Mouse (Mus musculus): ENCODE measurements around the gene Lrrc61. TPM values are rescaled to one million over a fixed set of nuclear protein-coding genes. Genes with fewer than 3 reads are reported as not detected.

Lrrc61 gene
- polyA plus RNA-seq, 1 experiment from 2014 or later, result 8.6 TPM

- WGBS, result 22% methylated on average over 6 of the region's 6 CpGs
- Histone ChIP-seq H3K4me3 (no peak within 1 kb of the TSS), H3K27ac (ENCODE audit: poor library complexity, severe bottlenecking) (peak within 1 kb of the TSS; percentile 57), H3K4me1 (replicated peaks) (peaks cover 47% of the 10 kb centered on the region), H3K9me3 (replicated peaks) (no peaks in the 10 kb centered on the region), H3K4me2 (peak within 1 kb of the TSS; percentile 14), H3K9ac (no peak within 1 kb of the TSS), H3K36me3 (no peaks in the 10 kb centered on the region), H3K27me3 (replicated peaks) (no peaks in the 10 kb centered on the region)
- ATAC-seq (ENCODE audit: insufficient number of reproducible peaks, low FRiP score), result no peak
Observed at GRCm38 (mm10) chr6:48572572-48573061, 18.0 kb downstream of the Lrrc61 start, which contains the start of gene Rarres2. Gene Rarres2, minus strand, starts transcription at chr6:48572789.

GRCm38 (mm10) chr6:48573280-48573679 lies 18.7 kb downstream of the Lrrc61 start:
- H3K27ac ChIP-seq (ENCODE audit: poor library complexity, severe bottlenecking), result peak overlapping the region; percentile 57
- H3K4me2 ChIP-seq, result no peak overlapping the region
- no peaks in the 10 kb centered on the region for H3K36me3 ChIP-seq
- WGBS, result 19% methylated on average over 10 of the region's 10 CpGs
- H3K9me3 ChIP-seq (replicated peaks), result no peaks in the 10 kb centered on the region
- ATAC-seq (ENCODE audit: insufficient number of reproducible peaks, low FRiP score), result peak; percentile 69
- no peak overlapping the region for H3K9ac ChIP-seq
- H3K4me1 ChIP-seq (replicated peaks), result peaks cover 46% of the 10 kb centered on the region
- no peaks in the 10 kb centered on the region for H3K27me3 ChIP-seq (replicated peaks)
- no peak overlapping the region for H3K4me3 ChIP-seq

- ATAC-seq (ENCODE audit: insufficient number of reproducible peaks, low FRiP score), result no peak
Observed at GRCm38 (mm10) chr6:48573981-48574380, 19.4 kb downstream of the Lrrc61 start.

GRCm38 (mm10) chr6:48578736-48579135 lies 24.1 kb downstream of the Lrrc61 start:
- peaks cover 39% of the 10 kb centered on the region for H3K4me1 ChIP-seq (replicated peaks)
- H3K27ac ChIP-seq (ENCODE audit: poor library complexity, severe bottlenecking), result peak overlapping the region; percentile 74
- ATAC-seq (ENCODE audit: insufficient number of reproducible peaks, low FRiP score), result no peak
- no peaks in the 10 kb centered on the region for H3K27me3 ChIP-seq (replicated peaks)
- no peak overlapping the region for H3K4me2 ChIP-seq
- WGBS, result 48% methylated on average over 5 of the region's 5 CpGs
- H3K9me3 ChIP-seq (replicated peaks), result no peaks in the 10 kb centered on the region
- H3K9ac ChIP-seq, result no peak overlapping the region
- no peak overlapping the region for H3K4me3 ChIP-seq
- no peaks in the 10 kb centered on the region for H3K36me3 ChIP-seq

More at GRCm38 (mm10) chr6:48573981-48574380, 19.4 kb downstream of the Lrrc61 start:
- H3K9ac ChIP-seq, result no peak overlapping the region
- H3K4me2 ChIP-seq, result no peak overlapping the region
- H3K36me3 ChIP-seq, result no peaks in the 10 kb centered on the region
- H3K27ac ChIP-seq (ENCODE audit: poor library complexity, severe bottlenecking), result peak overlapping the region; percentile 14; the same call in 1 of the 2 replicates
- no peaks in the 10 kb centered on the region for H3K9me3 ChIP-seq (replicated peaks)
- no peak overlapping the region for H3K4me3 ChIP-seq
- no peaks in the 10 kb centered on the region for H3K27me3 ChIP-seq (replicated peaks)
- 55% methylated on average over 3 of the region's 3 CpGs for WGBS
- peaks cover 46% of the 10 kb centered on the region for H3K4me1 ChIP-seq (replicated peaks)

GRCm38 (mm10) chr6:48579215-48579648 lies 24.6 kb downstream of the Lrrc61 start:
- H3K9ac ChIP-seq, result peak overlapping the region; percentile 17; the same call in 1 of the 2 replicates
- H3K27ac ChIP-seq (ENCODE audit: poor library complexity, severe bottlenecking), result peak overlapping the region; percentile 74
- H3K36me3 ChIP-seq, result no peaks in the 10 kb centered on the region
- peaks cover 35% of the 10 kb centered on the region for H3K4me1 ChIP-seq (replicated peaks)
- H3K9me3 ChIP-seq (replicated peaks), result no peaks in the 10 kb centered on the region
- no peak overlapping the region for H3K4me3 ChIP-seq
- WGBS, result 11% methylated on average over 5 of the region's 5 CpGs
- ATAC-seq (ENCODE audit: insufficient number of reproducible peaks, low FRiP score), result peak; percentile 34; the same call in 1 of the 2 replicates
- peak overlapping the region; percentile 44 for H3K4me2 ChIP-seq
- H3K27me3 ChIP-seq (replicated peaks), result no peaks in the 10 kb centered on the region

GRCm38 (mm10) chr6:48581257-48581656 lies 26.7 kb downstream of the Lrrc61 start:
- Histone ChIP-seq H3K27me3 (replicated peaks) (no peaks in the 10 kb centered on the region), H3K4me3 (no peak overlapping the region), H3K9me3 (replicated peaks) (0 out of 2 replicates have a peak, but pooled peaks cover 3% of the 10 kb centered on the region), H3K4me1 (replicated peaks) (peaks cover 34% of the 10 kb centered on the region), H3K4me2 (no peak overlapping the region; the same call in 1 of the 2 replicates), H3K27ac (ENCODE audit: poor library complexity, severe bottlenecking) (peak overlapping the region; percentile 60; the same call in 1 of the 2 replicates), H3K36me3 (no peaks in the 10 kb centered on the region), H3K9ac (peak overlapping the region; percentile 18; the same call in 1 of the 2 replicates)
- no peak for ATAC-seq (ENCODE audit: insufficient number of reproducible peaks, low FRiP score)
- 8% methylated on average over 3 of the region's 3 CpGs for WGBS

GRCm38 (mm10) chr6:48582037-48582436 lies 27.4 kb downstream of the Lrrc61 start:
- Histone ChIP-seq H3K4me2 (no peak overlapping the region), H3K36me3 (no peaks in the 10 kb centered on the region), H3K4me3 (no peak overlapping the region), H3K9ac (0 out of 2 replicates have a peak overlapping the region, but pooled peaks have one; percentile 32), H3K9me3 (replicated peaks) (0 out of 2 replicates have a peak, but pooled peaks cover 3% of the 10 kb centered on the region), H3K4me1 (replicated peaks) (peaks cover 34% of the 10 kb centered on the region), H3K27ac (ENCODE audit: poor library complexity, severe bottlenecking) (no peak overlapping the region), H3K27me3 (replicated peaks) (no peaks in the 10 kb centered on the region)
- ATAC-seq (ENCODE audit: insufficient number of reproducible peaks, low FRiP score), result no peak
- WGBS, result 70% methylated on average over 3 of the region's 3 CpGs

- WGBS, result 20% methylated on average over 6 of the region's 6 CpGs
- peak within 1 kb of the TSS; percentile 43 for H3K9ac ChIP-seq
- no peaks in the 10 kb centered on the region for H3K27me3 ChIP-seq (replicated peaks)
- no peaks in the 10 kb centered on the region for H3K36me3 ChIP-seq
- H3K4me1 ChIP-seq (replicated peaks), result peaks cover 18% of the 10 kb centered on the region
- 0 out of 2 replicates have a peak, but pooled peaks cover 3% of the 10 kb centered on the region for H3K9me3 ChIP-seq (replicated peaks)
- H3K4me2 ChIP-seq, result peak within 1 kb of the TSS; percentile 35; the same call in 1 of the 2 replicates
- H3K27ac ChIP-seq (ENCODE audit: poor library complexity, severe bottlenecking), result peak within 1 kb of the TSS; percentile 82
- H3K4me3 ChIP-seq, result no peak within 1 kb of the TSS
- no peak for ATAC-seq (ENCODE audit: insufficient number of reproducible peaks, low FRiP score)
Observed at GRCm38 (mm10) chr6:48589194-48589750, 34.7 kb downstream of the Lrrc61 start, which contains the start of gene Gm45021. Gene Gm45021, plus strand, starts transcription at chr6:48589610.

GRCm38 (mm10) chr6:48591221-48591845 lies 36.7 kb downstream of the Lrrc61 start:
- Histone ChIP-seq H3K9ac (no peak overlapping the region), H3K9me3 (replicated peaks) (peaks cover 4% of the 10 kb centered on the region), H3K4me3 (no peak overlapping the region), H3K27me3 (replicated peaks) (no peaks in the 10 kb centered on the region), H3K27ac (ENCODE audit: poor library complexity, severe bottlenecking) (no peak overlapping the region), H3K4me1 (replicated peaks) (peaks cover 33% of the 10 kb centered on the region), H3K4me2 (no peak overlapping the region), H3K36me3 (peaks cover 13% of the 10 kb centered on the region)
- 91% methylated on average over 3 of the region's 3 CpGs for WGBS
- no peak for ATAC-seq (ENCODE audit: insufficient number of reproducible peaks, low FRiP score)

GRCm38 (mm10) chr6:48591871-48592270 lies 37.3 kb downstream of the Lrrc61 start:
- 84% methylated on average over 6 of the region's 6 CpGs for WGBS
- no peak for ATAC-seq (ENCODE audit: insufficient number of reproducible peaks, low FRiP score)
- Histone ChIP-seq H3K4me1 (replicated peaks) (peaks cover 33% of the 10 kb centered on the region), H3K4me2 (no peak overlapping the region), H3K9ac (no peak overlapping the region), H3K27me3 (replicated peaks) (no peaks in the 10 kb centered on the region), H3K4me3 (no peak overlapping the region), H3K36me3 (peaks cover 18% of the 10 kb centered on the region), H3K27ac (ENCODE audit: poor library complexity, severe bottlenecking) (no peak overlapping the region), H3K9me3 (replicated peaks) (peaks cover 10% of the 10 kb centered on the region)

Measured in heart, embryonic 12.5 days (tissue).